Mouse (Mus musculus): ENCODE results near the gene Gmpr2. TPM values are rescaled to one million over a fixed set of nuclear protein-coding genes. Genes with fewer than 3 reads are reported as not detected.

Gene Gmpr2
- 61.0 and 61.1 TPM in 2 replicates for polyA plus RNA-seq (2015; fragmentation: Nextera tagmentation; extraction: Ambion mirVana)

DNA sequence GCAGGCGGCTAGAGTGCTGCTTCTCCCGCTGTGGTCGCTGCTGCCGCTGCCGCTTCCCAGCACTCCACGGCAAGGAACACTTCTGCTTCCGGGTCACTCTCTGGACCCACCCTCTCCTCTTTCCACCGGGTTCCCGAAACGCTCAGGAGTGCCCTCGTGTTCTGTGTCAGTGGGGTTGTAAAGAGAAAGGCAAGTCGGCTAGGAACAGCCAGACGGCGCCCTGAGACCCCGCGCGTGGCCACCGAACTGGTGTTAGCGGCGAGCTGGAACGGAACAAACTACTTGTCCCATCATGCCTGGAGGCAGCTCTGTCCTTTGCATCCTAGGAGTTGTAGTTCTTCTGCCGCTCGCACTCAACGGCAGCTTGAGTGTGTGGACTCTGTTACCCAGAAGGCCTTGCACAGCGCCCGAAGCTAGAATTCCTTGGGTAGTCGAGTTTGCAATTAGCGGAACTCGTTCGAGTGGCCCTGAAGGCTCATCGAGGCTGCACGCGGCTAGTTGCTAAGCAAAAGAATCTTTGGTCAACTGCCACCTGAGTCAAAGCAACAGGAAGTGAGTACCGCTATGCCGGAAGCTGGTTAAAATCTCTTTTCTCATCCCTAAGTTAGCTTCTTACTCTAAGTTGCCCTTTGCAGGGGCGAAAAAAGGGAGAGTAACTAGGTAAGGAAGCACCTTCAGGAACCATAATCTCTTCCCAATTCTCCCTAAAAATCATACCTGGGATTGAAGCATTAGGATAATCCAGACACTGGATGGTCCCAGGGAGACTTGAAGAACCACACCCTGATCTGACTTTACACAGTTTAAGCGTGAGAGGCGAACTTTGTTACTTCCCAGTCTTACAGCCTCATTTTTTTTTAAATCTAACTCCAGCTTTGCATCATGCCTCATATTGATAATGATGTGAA, at the start of gene Gmpr2, which contains the start of gene Nedd8:
Gene Gmpr2 (plus strand): TSS at position 109 of the 908 bp plus-strand sequence.
Gene Nedd8 (minus strand): TSS at position 292 of the 908 bp plus-strand sequence.
- under 1% methylated on average over 38 of the region's 38 CpGs for WGBS
- peak within 1 kb of the TSS; percentile 76 for H3K9ac ChIP-seq
- H3K36me3 ChIP-seq, result peaks cover 32% of the 10 kb centered on the region
- H3K27ac ChIP-seq, result peak within 1 kb of the TSS; percentile 95
- H3K9me3 ChIP-seq, result no peaks in the 10 kb centered on the region
- H3K4me3 ChIP-seq, result peak within 1 kb of the TSS; percentile 83
- H3K4me1 ChIP-seq, result peaks cover 16% of the 10 kb centered on the region
- H3K27me3 ChIP-seq, result no peaks in the 10 kb centered on the region
- peak within 1 kb of the TSS; percentile 74 for H3K4me2 ChIP-seq
- ATAC-seq (ENCODE audit: insufficient number of reproducible peaks, low FRiP score, low TSS enrichment, low read depth), result peak; percentile 96

DNA sequence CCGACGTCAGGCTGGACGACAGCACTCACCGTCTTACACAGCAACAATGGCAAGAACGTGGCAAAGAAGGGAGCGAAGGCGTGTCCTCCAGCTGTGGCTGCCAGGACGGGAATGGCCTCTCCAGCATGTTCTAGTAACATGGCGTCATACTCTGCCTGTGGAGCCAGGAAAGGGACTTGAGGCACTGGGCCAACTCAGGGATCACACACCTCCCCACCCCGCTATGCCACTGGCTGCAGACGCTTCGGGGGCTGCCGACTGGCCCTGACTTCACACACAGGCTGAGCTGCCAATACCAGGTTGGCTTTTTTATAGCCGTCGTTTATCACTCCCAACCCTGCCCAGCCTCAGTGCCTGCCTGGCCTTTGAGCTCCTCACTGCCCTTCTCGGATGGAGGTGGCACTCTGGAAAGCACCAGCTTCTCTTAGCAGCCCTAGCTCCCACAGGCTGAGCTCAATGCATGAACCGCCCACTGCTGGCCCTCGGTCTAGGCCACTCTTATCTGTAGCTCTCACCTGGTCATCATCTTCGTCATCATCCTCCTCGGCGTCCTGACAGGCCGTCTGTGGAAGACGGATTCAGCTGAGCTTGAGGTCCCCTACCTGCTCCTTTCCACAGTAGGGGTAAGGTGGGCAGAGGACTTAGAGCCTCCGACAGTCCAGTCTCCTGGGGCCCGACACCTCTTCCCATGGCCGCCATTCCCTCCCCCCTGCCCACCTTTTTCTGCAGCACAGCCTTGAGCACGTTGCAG, 43.5 kb upstream of the Gmpr2 start:
- Histone ChIP-seq H3K9me3 (no peaks in the 10 kb centered on the region), H3K9ac (no peak overlapping the region), H3K4me1 (no peaks in the 10 kb centered on the region), H3K36me3 (peaks cover 98% of the 10 kb centered on the region), H3K4me3 (no peak overlapping the region), H3K27me3 (no peaks in the 10 kb centered on the region), H3K4me2 (no peak overlapping the region), H3K27ac (no peak overlapping the region)
- WGBS, result 80% methylated on average over 27 of the region's 27 CpGs
- no peak for ATAC-seq (ENCODE audit: insufficient number of reproducible peaks, low FRiP score, low TSS enrichment, low read depth)

DNA sequence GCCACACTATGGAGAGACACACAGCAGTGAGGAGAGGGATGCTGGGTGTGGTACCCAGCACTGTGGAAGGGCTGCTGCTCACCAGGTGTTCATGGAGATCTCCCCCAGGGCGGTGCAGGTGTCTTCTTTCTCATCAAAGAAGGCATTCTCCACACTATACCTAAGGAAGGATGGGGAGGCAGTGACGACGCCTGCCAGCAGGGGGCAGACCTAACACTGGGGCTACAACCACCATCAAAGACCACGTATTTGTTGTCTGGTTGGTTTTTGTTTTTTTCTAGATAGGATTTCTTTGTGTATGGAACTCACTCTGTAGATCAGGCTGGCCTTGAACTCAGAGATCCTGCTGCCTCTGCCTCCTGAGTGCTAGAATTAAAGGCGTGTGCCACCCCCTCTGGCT, 42.4 kb upstream of the Gmpr2 start:
- H3K4me3 ChIP-seq, result no peak overlapping the region
- peaks cover 100% of the 10 kb centered on the region for H3K36me3 ChIP-seq
- 56% methylated on average over 5 of the region's 5 CpGs for WGBS
- no peak overlapping the region for H3K4me2 ChIP-seq
- no peak overlapping the region for H3K9ac ChIP-seq
- H3K27ac ChIP-seq, result no peak overlapping the region
- H3K4me1 ChIP-seq, result peaks cover 6% of the 10 kb centered on the region
- no peaks in the 10 kb centered on the region for H3K9me3 ChIP-seq
- H3K27me3 ChIP-seq, result no peaks in the 10 kb centered on the region
- ATAC-seq (ENCODE audit: insufficient number of reproducible peaks, low FRiP score, low TSS enrichment, low read depth), result no peak

- H3K27ac ChIP-seq, result peak overlapping the region; percentile 89
- H3K4me2 ChIP-seq, result peak overlapping the region; percentile 80
- 3% methylated on average over 23 of the region's 23 CpGs for WGBS
- peak; percentile 57 for ATAC-seq (ENCODE audit: insufficient number of reproducible peaks, low FRiP score, low TSS enrichment, low read depth)
- no peaks in the 10 kb centered on the region for H3K9me3 ChIP-seq
- H3K9ac ChIP-seq, result peak overlapping the region; percentile 87
- peaks cover 82% of the 10 kb centered on the region for H3K36me3 ChIP-seq
- no peaks in the 10 kb centered on the region for H3K27me3 ChIP-seq
- peak overlapping the region; percentile 78 for H3K4me3 ChIP-seq
- peaks cover 14% of the 10 kb centered on the region for H3K4me1 ChIP-seq
These were observed 36.7 kb upstream of the Gmpr2 start for GRCm38 (mm10) chr14:55634874-55635522.

- H3K27me3 ChIP-seq, result no peaks in the 10 kb centered on the region
- H3K4me3 ChIP-seq, result peak within 1 kb of the TSS; percentile 78
- 1% methylated on average over 33 of the region's 33 CpGs for WGBS
- peak within 1 kb of the TSS; percentile 80 for H3K4me2 ChIP-seq
- ATAC-seq (ENCODE audit: insufficient number of reproducible peaks, low FRiP score, low TSS enrichment, low read depth), result peak; percentile 84
- peak within 1 kb of the TSS; percentile 89 for H3K27ac ChIP-seq
- peak within 1 kb of the TSS; percentile 87 for H3K9ac ChIP-seq
- H3K36me3 ChIP-seq, result peaks cover 82% of the 10 kb centered on the region
- H3K4me1 ChIP-seq, result peaks cover 14% of the 10 kb centered on the region
- H3K9me3 ChIP-seq, result no peaks in the 10 kb centered on the region
These were observed 36.2 kb upstream of the Gmpr2 start, which contains the start of gene Ipo4 for GRCm38 (mm10) chr14:55635523-55636007. TSS of gene Ipo4 (minus strand) at chr14:55635957.

DNA sequence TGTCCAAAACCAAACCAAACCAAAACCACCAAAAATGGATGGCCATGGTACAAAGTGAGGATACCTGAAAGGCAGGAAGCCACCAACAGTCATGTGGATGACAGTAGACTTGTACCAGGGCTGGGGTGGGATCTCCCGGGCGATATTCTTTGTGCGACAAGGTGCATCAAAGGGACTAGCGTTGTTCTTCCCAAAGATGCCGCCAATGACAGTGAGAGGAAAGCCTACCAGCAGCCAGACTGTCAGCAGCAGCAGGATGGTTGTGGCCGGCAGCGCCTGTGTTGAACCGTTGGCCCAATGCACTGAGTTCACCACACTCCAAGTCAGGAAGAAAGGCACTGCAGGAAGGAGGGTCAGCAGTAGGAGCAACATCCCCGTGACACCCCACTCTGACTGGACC, 33.9 kb upstream of the Gmpr2 start, which contains the start of gene Gm49378:
Gene Gm49378 (minus strand): TSS at position 101 of the 400 bp plus-strand sequence.
- no peak within 1 kb of the TSS for H3K9ac ChIP-seq
- H3K36me3 ChIP-seq, result peaks cover 73% of the 10 kb centered on the region
- ATAC-seq (ENCODE audit: insufficient number of reproducible peaks, low FRiP score, low TSS enrichment, low read depth), result no peak
- peaks cover 24% of the 10 kb centered on the region for H3K4me1 ChIP-seq
- H3K27ac ChIP-seq, result no peak within 1 kb of the TSS
- no peaks in the 10 kb centered on the region for H3K9me3 ChIP-seq
- WGBS, result 94% methylated on average over 9 of the region's 9 CpGs
- H3K4me3 ChIP-seq, result no peak within 1 kb of the TSS
- H3K27me3 ChIP-seq, result no peaks in the 10 kb centered on the region
- H3K4me2 ChIP-seq, result no peak within 1 kb of the TSS

DNA sequence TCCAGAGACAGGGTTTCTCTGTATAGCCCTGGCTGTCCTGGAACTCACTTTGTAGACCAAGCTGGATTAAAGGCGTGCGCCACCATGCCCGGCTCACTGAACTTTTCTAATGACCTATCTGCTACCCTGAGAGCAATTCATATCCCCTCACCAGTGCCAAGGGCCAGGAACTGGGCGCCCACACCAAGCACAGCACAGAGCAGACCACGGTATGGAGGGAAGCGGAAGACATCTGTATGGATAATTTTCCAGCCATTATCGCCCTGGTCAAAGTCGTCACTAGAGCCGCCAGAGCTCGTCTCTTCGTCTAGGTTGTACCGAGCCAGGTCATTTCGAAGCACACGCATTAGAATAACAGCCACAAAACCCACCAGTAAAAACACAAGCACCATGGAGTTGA, 30.9 kb upstream of the Gmpr2 start:
- Histone ChIP-seq H3K27me3 (no peaks in the 10 kb centered on the region), H3K4me2 (no peak overlapping the region), H3K4me1 (peaks cover 23% of the 10 kb centered on the region), H3K9me3 (no peaks in the 10 kb centered on the region), H3K4me3 (no peak overlapping the region), H3K36me3 (peaks cover 57% of the 10 kb centered on the region), H3K9ac (no peak overlapping the region), H3K27ac (no peak overlapping the region)
- WGBS, result 93% methylated on average over 14 of the region's 14 CpGs
- ATAC-seq (ENCODE audit: insufficient number of reproducible peaks, low FRiP score, low TSS enrichment, low read depth), result no peak

DNA sequence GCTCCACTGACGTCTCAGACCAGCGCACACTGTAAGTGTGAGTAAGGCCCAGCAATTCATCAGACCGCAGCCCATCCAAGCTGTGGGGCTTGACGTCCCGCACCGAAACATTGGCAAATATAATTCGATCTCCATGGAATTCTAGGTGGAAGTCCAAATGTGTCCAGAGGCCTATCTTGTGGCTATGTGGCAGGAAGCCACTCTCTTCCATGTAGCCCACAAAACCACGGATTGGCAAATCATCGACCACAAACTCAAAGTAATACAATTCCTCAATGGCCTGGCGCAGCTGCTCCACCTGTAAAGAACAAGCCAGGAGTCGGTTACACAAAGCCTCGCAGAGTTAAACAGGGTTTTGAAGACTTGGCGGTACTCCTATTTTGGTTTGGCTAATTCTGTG, 30.4 kb upstream of the Gmpr2 start:
- H3K4me2 ChIP-seq, result no peak overlapping the region
- no peak overlapping the region for H3K9ac ChIP-seq
- H3K9me3 ChIP-seq, result no peaks in the 10 kb centered on the region
- H3K4me1 ChIP-seq, result peaks cover 23% of the 10 kb centered on the region
- peaks cover 55% of the 10 kb centered on the region for H3K36me3 ChIP-seq
- H3K4me3 ChIP-seq, result no peak overlapping the region
- WGBS, result 93% methylated on average over 13 of the region's 13 CpGs
- ATAC-seq (ENCODE audit: insufficient number of reproducible peaks, low FRiP score, low TSS enrichment, low read depth), result no peak
- H3K27me3 ChIP-seq, result no peaks in the 10 kb centered on the region
- H3K27ac ChIP-seq, result no peak overlapping the region

DNA sequence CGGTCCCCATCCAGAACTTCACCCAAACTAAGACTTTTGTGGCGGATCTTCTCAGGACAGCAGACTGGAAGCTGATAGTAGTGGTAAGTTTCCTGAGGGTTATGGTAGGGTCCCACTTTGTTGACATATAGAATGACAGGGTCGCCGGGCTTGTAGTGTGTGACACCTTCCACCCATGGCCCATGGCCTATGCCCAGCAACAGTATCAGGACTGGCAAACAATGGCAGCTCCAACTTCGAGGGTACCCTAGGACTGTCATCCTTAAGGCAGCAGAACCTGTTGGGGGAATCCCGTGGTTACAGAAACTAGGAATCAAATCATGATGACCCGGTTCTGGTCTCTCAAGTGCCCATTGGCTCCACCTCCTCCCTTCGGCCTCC, 29.1 kb upstream of the Gmpr2 start:
- Histone ChIP-seq H3K27me3 (no peaks in the 10 kb centered on the region), H3K4me1 (peaks cover 23% of the 10 kb centered on the region), H3K9ac (peak overlapping the region; percentile 98), H3K4me2 (peak overlapping the region; percentile 71), H3K4me3 (peak overlapping the region; percentile 98), H3K36me3 (peaks cover 50% of the 10 kb centered on the region), H3K27ac (peak overlapping the region; percentile 96), H3K9me3 (no peaks in the 10 kb centered on the region)
- ATAC-seq (ENCODE audit: insufficient number of reproducible peaks, low FRiP score, low TSS enrichment, low read depth), result 0 out of 2 replicates have a peak, but pooled peaks have one; percentile 1
- WGBS, result 22% methylated on average over 8 of the region's 8 CpGs

- Histone ChIP-seq H3K9ac (peak within 1 kb of the TSS; percentile 98), H3K9me3 (no peaks in the 10 kb centered on the region), H3K36me3 (peaks cover 44% of the 10 kb centered on the region), H3K27me3 (no peaks in the 10 kb centered on the region), H3K4me3 (peak within 1 kb of the TSS; percentile 98), H3K27ac (peak within 1 kb of the TSS; percentile 96), H3K4me2 (peak within 1 kb of the TSS; percentile 71), H3K4me1 (peaks cover 23% of the 10 kb centered on the region)
- ATAC-seq (ENCODE audit: insufficient number of reproducible peaks, low FRiP score, low TSS enrichment, low read depth), result peak; percentile 80
- under 1% methylated on average over 88 of the region's 89 CpGs for WGBS
These were observed 28.5 kb upstream of the Gmpr2 start, which contains the start of gene Tm9sf1 for GRCm38 (mm10) chr14:55643060-55643907. TSS of gene Tm9sf1 (minus strand) at chr14:55643806.
